Mouse (Mus musculus) lung, embryonic 15.5 days (tissue): ENCODE measurements around the gene Stk33. TPM values are rescaled to one million over a fixed set of nuclear protein-coding genes. Genes with fewer than 3 reads are reported as not detected.
A peak's percentile ranks its signal among the peaks of the same experiment; 100 is the strongest.

ENCODE experiments used
- ATAC-seq: fragments of 200-750 bp; cut with Nextera tagmentation; 2 replicates; pipeline ENCODE4 v1.8.0; 2017; ENCODE audit warnings: moderate number of reproducible peaks, borderline replicate concordance; ENCODE audit not compliant: low FRiP score, low TSS enrichment; ENCODE audit errors: extremely low read depth
- H3K27ac ChIP-seq: fragments of 300-500 bp; sonication (generic); 2 replicates; pipeline ENCODE4 v1.5.1; 2015; ENCODE audit warnings: moderate library complexity, mild to moderate bottlenecking, inconsistent platforms
- H3K27me3 ChIP-seq: fragments of 300-500 bp; sonication (generic); 2 replicates; pipeline ENCODE4 v1.6.1; 2015; ENCODE audit warnings: inconsistent platforms
- H3K36me3 ChIP-seq: fragments of 300-500 bp; sonication (generic); 2 replicates; pipeline ENCODE4 v1.6.1; 2015; ENCODE audit warnings: inconsistent platforms
- H3K4me1 ChIP-seq: fragments of 300-500 bp; sonication (generic); 2 replicates; pipeline ENCODE4 v1.6.1; 2015; ENCODE audit warnings: inconsistent platforms
- H3K4me2 ChIP-seq: fragments of 300-500 bp; sonication (generic); 2 replicates; pipeline ENCODE4 v1.6.1; 2015; ENCODE audit warnings: inconsistent platforms, mild to moderate bottlenecking, moderate library complexity
- H3K4me3 ChIP-seq: fragments of 300-500 bp; sonication (generic); 2 replicates; pipeline ENCODE4 v1.5.1; 2015; ENCODE audit warnings: mild to moderate bottlenecking, inconsistent platforms
- H3K9ac ChIP-seq: fragments of 300-500 bp; sonication (generic); 2 replicates; pipeline ENCODE4 v1.6.1; 2015; ENCODE audit warnings: inconsistent platforms
- H3K9me3 ChIP-seq: fragments of 300-500 bp; sonication (generic); 2 replicates; pipeline ENCODE4 v1.6.1; 2016; ENCODE audit warnings: inconsistent platforms
- WGBS: fragments of 180-500 bp; shearing (Covaris S2); methylation state at CpG from one replicate; pipeline ENCODE4 v1.1.7; 2015; 5-methylcytosine and 5-hydroxymethylcytosine counted together
- polyA plus RNA-seq: library from polyadenylated mRNA; unstranded; fragments of >200 nt; fragmentation: Nextera tagmentation; extraction: Ambion mirVana; gene quantifications from 2 replicates; pipeline ENCODE4 v1.2.1, GENCODE M21; 2015

Stk33 gene
- polyA plus RNA-seq, result 2.2 and 2.3 TPM in 2 replicates

DNA sequence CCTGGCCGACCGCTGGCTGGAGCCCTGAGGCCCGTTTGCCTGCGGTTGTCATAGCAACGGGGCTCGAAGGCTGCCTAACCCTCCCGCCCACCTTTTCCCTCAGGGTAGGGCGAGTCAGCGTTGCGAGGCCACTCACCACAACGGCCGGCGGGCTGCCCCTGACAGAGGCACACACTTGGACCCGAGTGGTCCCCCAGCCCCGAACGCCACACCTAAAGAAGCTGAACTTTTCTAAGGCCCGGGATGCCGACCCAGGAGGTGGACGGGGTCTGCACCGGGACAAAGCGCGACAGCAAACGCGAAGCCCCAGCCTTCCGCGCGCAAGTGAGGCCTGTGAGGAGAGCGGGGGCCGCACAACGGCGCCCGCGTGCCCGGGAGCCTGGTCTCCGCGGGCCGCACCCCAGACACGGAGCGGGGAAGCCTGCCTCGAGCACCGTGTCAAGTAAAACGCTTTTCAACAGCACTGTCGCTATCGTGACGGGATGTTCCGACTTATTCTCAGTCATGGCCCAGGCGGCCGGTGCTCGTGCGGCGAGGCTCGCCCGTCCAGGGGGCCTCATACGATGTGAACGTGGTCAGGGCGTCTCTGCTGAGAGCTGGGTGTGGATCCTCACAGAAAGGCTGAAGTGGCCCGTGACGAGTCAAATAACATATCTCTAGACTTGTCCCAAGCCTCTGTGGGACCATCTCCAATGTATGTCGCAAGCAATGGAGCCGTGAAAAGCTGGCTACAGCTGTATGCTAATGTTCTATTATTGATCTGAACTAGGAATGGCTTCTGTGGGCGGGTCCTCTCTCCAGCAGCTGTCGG, at the start of gene Stk33:
TSS of gene Stk33 (minus strand) at position 301 of the 811 bp plus-strand sequence.
- H3K9me3 ChIP-seq, result no peaks in the 10 kb centered on the region
- peak; percentile 76 for ATAC-seq

DNA sequence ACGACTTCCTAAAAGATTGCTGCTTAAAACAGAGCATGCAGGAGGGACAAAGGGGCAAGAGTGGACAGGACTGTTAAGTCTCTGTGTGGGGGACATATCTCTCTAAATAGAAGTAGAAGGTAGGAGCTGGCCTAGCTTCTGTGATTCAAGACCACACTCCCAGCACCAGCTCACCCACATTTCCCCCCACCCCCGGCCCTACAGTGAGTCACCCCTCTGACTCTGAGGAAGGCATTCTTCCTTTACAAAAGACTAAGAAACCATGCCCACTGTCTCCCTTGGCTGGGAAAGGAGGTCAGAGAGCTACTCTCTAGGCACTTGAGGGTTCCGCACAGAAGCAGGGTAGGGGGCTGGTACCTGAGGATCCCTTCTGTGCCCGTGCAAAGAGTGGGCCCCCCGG, 45.3 kb upstream of the Stk33 start:
- no peaks in the 10 kb centered on the region for H3K9me3 ChIP-seq
- WGBS, result 68% methylated on average over 5 of the region's 5 CpGs
- H3K27ac ChIP-seq, result no peak overlapping the region
- no peaks in the 10 kb centered on the region for H3K36me3 ChIP-seq
- no peak overlapping the region for H3K4me3 ChIP-seq
- no peak overlapping the region for H3K9ac ChIP-seq
- no peak for ATAC-seq
- H3K4me2 ChIP-seq, result no peak overlapping the region
- no peaks in the 10 kb centered on the region for H3K27me3 ChIP-seq
- H3K4me1 ChIP-seq, result no peaks in the 10 kb centered on the region

More for the DNA sequence above, at the start of gene Stk33:
- H3K4me2 ChIP-seq, result peak within 1 kb of the TSS; percentile 91
- H3K4me3 ChIP-seq, result peak within 1 kb of the TSS; percentile 47
- H3K36me3 ChIP-seq, result no peaks in the 10 kb centered on the region
- WGBS, result 1% methylated on average over 62 of the region's 62 CpGs
- H3K9ac ChIP-seq, result peak within 1 kb of the TSS; percentile 45
- peaks cover 29% of the 10 kb centered on the region for H3K27me3 ChIP-seq
- H3K4me1 ChIP-seq, result 0 out of 2 replicates have a peak, but pooled peaks cover 16% of the 10 kb centered on the region
- H3K27ac ChIP-seq, result no peak within 1 kb of the TSS

DNA sequence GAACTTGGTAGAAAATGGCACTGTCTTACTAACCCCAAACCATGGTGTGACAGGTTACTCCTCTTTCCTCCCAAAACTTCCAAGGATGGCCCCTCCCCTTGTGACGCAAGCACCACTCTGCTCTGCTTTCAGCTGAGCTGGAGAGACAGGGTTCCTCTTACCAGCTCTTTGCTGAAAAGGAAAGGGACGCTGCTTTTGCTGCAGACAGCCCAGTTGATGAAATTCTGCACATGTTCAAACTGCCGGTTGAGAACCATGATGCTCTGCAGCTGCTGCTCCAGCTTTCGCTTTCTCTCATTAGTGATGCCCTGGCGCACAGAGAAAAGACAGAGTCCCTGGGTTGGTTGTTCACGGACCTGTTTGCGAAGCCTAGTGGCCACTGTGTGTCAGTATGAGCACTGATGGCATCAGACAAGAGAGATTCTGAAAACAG, 41.9 kb upstream of the Stk33 start:
- Histone ChIP-seq H3K27me3 (no peaks in the 10 kb centered on the region), H3K4me3 (no peak overlapping the region), H3K36me3 (no peaks in the 10 kb centered on the region), H3K9me3 (no peaks in the 10 kb centered on the region), H3K4me2 (peak overlapping the region; percentile 17), H3K27ac (no peak overlapping the region), H3K9ac (no peak overlapping the region), H3K4me1 (no peaks in the 10 kb centered on the region)
- 0 out of 2 replicates have a peak, but pooled peaks have one; percentile 40 for ATAC-seq
- 26% methylated on average over 7 of the region's 7 CpGs for WGBS

DNA sequence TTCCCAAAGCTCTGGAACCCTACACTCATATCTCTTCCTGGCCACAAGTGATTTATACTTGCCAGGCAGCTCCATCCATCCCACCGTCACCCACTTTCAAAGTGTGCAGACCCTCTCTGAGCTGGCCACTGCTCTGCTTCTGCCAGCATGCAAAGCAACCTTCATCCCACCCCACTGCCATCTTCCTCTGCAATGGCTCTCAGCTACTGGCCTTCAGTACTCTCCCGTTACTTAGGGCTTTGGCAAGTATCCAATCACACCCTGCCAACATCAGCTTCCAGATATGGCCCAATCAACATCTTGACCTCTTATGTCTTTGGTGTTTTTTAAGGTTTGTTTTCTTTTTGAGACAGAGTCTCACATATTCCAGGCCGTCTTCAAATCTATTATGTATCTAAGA, 39.0 kb upstream of the Stk33 start:
- H3K4me2 ChIP-seq, result no peak overlapping the region
- H3K4me3 ChIP-seq, result no peak overlapping the region

DNA sequence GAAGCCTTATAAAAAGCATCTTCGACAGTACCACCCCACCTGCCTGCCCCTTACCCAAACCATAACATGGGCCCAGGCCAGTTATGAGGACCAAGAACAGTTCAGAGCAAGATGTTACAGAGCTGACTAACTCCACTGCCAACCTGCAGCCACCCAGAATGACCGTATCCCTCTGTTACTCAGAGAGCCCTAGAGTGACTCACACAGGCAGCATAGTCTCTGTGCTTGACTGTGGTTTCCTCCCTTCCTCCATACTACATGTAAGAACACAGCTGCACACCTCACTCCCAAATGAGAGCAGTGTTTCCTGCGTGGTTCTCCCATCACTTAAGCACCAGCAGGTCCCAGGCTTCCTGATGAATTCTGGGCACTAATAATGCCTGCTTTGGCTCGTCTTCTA, 31.8 kb upstream of the Stk33 start:
- Histone ChIP-seq H3K4me3 (no peak overlapping the region), H3K27ac (no peak overlapping the region), H3K4me1 (no peaks in the 10 kb centered on the region), H3K27me3 (no peaks in the 10 kb centered on the region), H3K9ac (no peak overlapping the region), H3K36me3 (no peaks in the 10 kb centered on the region), H3K4me2 (no peak overlapping the region), H3K9me3 (no peaks in the 10 kb centered on the region)
- no peak for ATAC-seq
- 66% methylated on average over 4 of the region's 4 CpGs for WGBS

More for the DNA sequence above, 39.0 kb upstream of the Stk33 start:
- H3K4me1 ChIP-seq, result no peaks in the 10 kb centered on the region
- WGBS, result 50% methylated on average over 3 of the region's 3 CpGs
- H3K36me3 ChIP-seq, result no peaks in the 10 kb centered on the region
- H3K9ac ChIP-seq, result no peak overlapping the region
- no peaks in the 10 kb centered on the region for H3K9me3 ChIP-seq
- no peak overlapping the region for H3K27ac ChIP-seq
- no peaks in the 10 kb centered on the region for H3K27me3 ChIP-seq
- ATAC-seq, result no peak

DNA sequence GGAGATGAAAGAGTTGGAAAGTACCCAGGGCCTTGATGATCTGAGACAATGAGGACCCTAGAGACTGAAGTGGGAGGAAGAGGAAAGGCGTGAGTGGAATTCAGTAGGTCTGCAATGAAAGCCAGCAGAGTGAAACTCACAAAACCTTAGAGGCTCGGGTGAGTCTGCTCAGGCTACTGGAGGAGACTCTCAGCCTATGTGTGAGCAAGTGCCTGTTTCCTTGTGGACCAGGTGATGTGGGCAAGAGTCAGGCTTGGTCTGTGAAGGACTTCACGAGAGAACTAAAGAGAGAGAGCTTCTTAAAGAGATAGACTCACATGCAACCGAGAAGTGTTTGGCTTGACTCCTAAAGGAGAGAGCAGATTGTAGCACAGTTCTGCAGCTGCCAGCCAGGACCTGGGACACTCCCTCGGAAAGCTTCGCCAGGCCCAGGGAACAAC, 29.4 kb upstream of the Stk33 start:
- H3K9me3 ChIP-seq, result no peaks in the 10 kb centered on the region
- H3K4me1 ChIP-seq, result no peaks in the 10 kb centered on the region
- WGBS, result 36% methylated on average over 6 of the region's 6 CpGs
- H3K4me2 ChIP-seq, result no peak overlapping the region
- H3K4me3 ChIP-seq, result no peak overlapping the region
- no peak overlapping the region for H3K9ac ChIP-seq
- no peaks in the 10 kb centered on the region for H3K27me3 ChIP-seq
- no peaks in the 10 kb centered on the region for H3K36me3 ChIP-seq
- ATAC-seq, result no peak
- 0 out of 2 replicates have a peak overlapping the region, but pooled peaks have one; percentile 10 for H3K27ac ChIP-seq

DNA sequence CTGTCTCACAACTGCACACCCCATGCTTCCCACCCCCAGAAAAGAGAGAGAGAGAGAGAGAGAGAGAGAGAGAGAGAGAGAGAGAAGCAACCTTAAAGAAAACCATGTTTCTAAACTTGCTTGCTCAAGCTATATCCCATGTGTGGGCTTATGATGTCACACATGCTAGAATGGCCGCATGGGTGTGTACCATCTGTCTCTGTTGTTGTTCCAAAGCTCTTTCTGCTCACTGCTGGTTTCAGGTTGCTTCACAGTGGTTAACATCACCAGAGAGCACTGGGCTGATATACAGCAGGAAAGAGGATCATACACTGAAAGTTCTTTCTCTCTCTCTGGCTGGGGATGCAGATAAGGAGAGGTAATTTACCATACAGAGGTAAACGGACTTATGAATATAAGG, 28.7 kb upstream of the Stk33 start:
- Histone ChIP-seq H3K9me3 (no peaks in the 10 kb centered on the region), H3K27me3 (no peaks in the 10 kb centered on the region), H3K36me3 (no peaks in the 10 kb centered on the region), H3K4me3 (no peak overlapping the region), H3K4me2 (no peak overlapping the region), H3K9ac (no peak overlapping the region), H3K27ac (no peak overlapping the region), H3K4me1 (no peaks in the 10 kb centered on the region)
- no peak for ATAC-seq
- WGBS, result 37% methylated on average over 2 of the region's 2 CpGs

DNA sequence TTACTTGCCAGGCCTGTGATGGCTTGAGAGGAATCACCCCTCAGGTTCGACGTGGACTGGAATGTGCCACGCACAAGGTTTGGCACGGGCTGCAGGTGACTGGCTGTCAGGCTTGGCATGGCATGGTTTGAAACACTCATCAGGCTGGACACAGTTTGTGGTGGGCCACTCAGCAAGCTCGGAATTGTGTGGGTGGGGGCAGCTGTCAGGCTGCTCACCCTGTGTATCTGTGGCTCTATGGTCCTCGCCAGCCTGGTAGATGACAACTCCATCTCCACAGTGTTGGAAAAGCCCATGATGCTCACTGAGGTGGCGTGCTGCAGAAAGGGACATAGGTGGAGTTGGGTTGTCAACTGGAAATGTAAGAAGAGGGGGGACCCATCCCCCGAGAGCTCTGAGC, 21.8 kb upstream of the Stk33 start:
- Histone ChIP-seq H3K9ac (no peak overlapping the region), H3K4me3 (no peak overlapping the region), H3K4me1 (no peaks in the 10 kb centered on the region), H3K9me3 (no peaks in the 10 kb centered on the region), H3K27ac (no peak overlapping the region), H3K4me2 (no peak overlapping the region), H3K36me3 (no peaks in the 10 kb centered on the region), H3K27me3 (no peaks in the 10 kb centered on the region)
- WGBS, result 82% methylated on average over 8 of the region's 8 CpGs
- ATAC-seq, result no peak

DNA sequence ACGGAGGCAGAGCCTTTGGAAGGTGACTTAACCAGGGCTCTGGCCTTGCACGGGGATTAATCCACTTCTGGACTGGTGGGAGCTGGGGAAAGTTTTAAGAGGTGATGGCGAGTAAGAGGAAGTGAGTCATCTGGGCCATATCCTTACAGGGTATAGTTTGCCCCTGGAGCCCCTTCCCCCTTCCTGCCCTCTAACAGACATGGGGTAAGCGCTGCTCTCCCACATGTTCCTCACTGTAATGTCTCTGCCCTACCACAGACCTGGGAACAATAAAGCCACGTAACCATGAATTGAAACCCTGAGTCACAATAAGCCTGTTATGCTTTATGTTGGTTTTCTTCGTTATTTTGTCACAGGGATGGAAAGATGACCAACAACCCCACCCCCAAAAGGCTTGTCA, 17.7 kb upstream of the Stk33 start:
- 63% methylated on average over 6 of the region's 6 CpGs for WGBS
- Histone ChIP-seq H3K27ac (no peak overlapping the region), H3K27me3 (no peaks in the 10 kb centered on the region), H3K36me3 (no peaks in the 10 kb centered on the region), H3K4me3 (no peak overlapping the region), H3K4me1 (no peaks in the 10 kb centered on the region), H3K9me3 (no peaks in the 10 kb centered on the region), H3K9ac (no peak overlapping the region), H3K4me2 (no peak overlapping the region)
- no peak for ATAC-seq

DNA sequence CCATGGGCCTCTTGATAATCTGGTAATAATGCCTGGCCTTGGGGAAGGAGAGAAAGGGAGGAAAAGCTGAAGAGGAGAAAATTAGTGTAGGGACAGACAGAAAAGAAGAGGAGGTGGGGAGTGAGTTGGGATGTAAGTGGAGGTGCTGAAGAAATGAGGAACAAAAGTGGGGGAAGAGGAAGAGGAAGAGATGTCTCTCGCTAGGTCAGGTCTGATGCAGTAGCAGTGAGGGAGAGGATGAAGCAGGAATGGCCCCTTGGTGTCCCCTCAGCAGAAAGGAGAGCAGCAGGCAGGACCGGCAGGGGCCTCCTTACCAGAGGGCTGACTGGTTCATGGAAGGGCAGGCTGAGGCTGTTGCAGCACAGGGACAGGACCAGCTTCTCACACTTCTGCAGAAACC, 16.9 kb upstream of the Stk33 start:
- WGBS, result 80% methylated on average over 2 of the region's 2 CpGs
- Histone ChIP-seq H3K9ac (no peak overlapping the region), H3K27ac (no peak overlapping the region), H3K36me3 (no peaks in the 10 kb centered on the region), H3K9me3 (no peaks in the 10 kb centered on the region), H3K4me2 (no peak overlapping the region), H3K27me3 (no peaks in the 10 kb centered on the region), H3K4me3 (no peak overlapping the region), H3K4me1 (no peaks in the 10 kb centered on the region)
- no peak for ATAC-seq

DNA sequence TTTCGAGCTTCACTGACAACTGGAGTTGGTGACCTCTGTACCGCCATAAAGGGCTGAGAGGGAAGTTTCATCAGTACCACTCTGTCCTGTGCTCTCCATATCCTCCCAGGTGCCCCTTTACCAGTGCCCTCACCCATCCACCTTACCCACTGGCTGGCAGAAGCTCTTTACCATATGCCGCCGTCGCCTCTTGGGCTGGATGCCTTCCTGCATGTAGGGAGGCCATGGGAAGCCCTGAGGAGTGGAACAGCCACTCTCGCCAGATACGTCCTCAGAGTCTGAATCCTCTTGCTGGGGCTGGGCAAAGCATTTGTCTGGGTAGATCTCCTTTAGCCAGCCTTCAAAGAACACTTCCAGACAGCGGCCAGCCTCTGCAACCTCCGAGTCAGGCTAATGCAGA, 16.0 kb upstream of the Stk33 start:
- no peaks in the 10 kb centered on the region for H3K36me3 ChIP-seq
- no peak overlapping the region for H3K4me2 ChIP-seq
- no peak overlapping the region for H3K4me3 ChIP-seq
- no peaks in the 10 kb centered on the region for H3K9me3 ChIP-seq
- H3K4me1 ChIP-seq, result no peaks in the 10 kb centered on the region
- H3K27me3 ChIP-seq, result no peaks in the 10 kb centered on the region
- H3K9ac ChIP-seq, result no peak overlapping the region
- no peak for ATAC-seq
- WGBS, result 88% methylated on average over 9 of the region's 9 CpGs
- H3K27ac ChIP-seq, result no peak overlapping the region

DNA sequence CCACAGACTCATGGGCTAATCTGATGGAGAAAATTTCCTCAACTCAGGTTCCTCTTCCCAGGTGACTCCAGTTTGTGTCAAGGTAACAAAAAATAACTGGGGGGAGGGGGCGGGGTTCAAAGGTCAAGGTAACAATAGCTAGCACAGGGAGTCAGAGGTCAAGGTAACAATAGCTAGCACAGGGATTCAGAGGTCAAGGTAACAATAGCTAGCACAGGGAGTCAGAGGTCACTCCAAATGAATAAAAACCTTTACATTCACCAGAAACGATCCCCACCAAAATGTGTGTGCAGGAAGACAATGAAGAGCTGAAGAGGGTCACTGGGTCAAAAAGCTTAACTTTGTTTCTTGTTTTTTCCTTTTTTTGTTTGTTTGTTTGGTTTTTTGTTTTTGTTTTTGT, 9.2 kb upstream of the Stk33 start:
- H3K4me2 ChIP-seq, result no peak overlapping the region
- no peak overlapping the region for H3K4me3 ChIP-seq
- no peak overlapping the region for H3K9ac ChIP-seq
- H3K9me3 ChIP-seq, result no peaks in the 10 kb centered on the region
- 64% methylated on average over 2 of the region's 2 CpGs for WGBS
- no peaks in the 10 kb centered on the region for H3K27me3 ChIP-seq
- H3K4me1 ChIP-seq, result no peaks in the 10 kb centered on the region
- no peak for ATAC-seq
- H3K36me3 ChIP-seq, result no peaks in the 10 kb centered on the region
- H3K27ac ChIP-seq, result no peak overlapping the region
